Mouse (Mus musculus) midbrain, embryonic 10.5 days (tissue): ENCODE measurements around the gene Etv2. TPM values are rescaled to one million over a fixed set of nuclear protein-coding genes. Genes with fewer than 3 reads are reported as not detected.

Experiments
- DNase-seq: peaks from one replicate; pipeline ENCODE4 v3.0.0-alpha.2; 2017; ENCODE audit warnings: low spot score
- H3K27ac ChIP-seq: fragments of 300-500 bp; sonication (generic); replicated peaks from 2 replicates; pipeline ENCODE4 v1.5.1; 2016; ENCODE audit warnings: mild to moderate bottlenecking
- H3K27me3 ChIP-seq: fragments of 300-500 bp; sonication (generic); 2 replicates; pipeline ENCODE4 v1.6.1; 2016; ENCODE audit warnings: low read depth, mild to moderate bottlenecking; ENCODE audit not compliant: poor library complexity, severe bottlenecking
- H3K36me3 ChIP-seq: fragments of 300-500 bp; sonication (generic); 2 replicates; pipeline ENCODE4 v1.6.1; 2016; ENCODE audit warnings: mild to moderate bottlenecking, moderate library complexity
- H3K4me1 ChIP-seq: fragments of 300-500 bp; sonication (generic); 2 replicates; pipeline ENCODE4 v1.6.1; 2016
- H3K4me3 ChIP-seq: fragments of 300-500 bp; sonication (generic); 2 replicates; pipeline ENCODE4 v1.5.1; 2016; ENCODE audit warnings: mild to moderate bottlenecking, moderate library complexity
- H3K9me3 ChIP-seq: fragments of 300-500 bp; sonication (generic); replicated peaks from 2 replicates; pipeline ENCODE4 v1.6.1; 2016; ENCODE audit warnings: mild to moderate bottlenecking
- WGBS: fragments of 180-500 bp; shearing (Covaris S2); methylation state at CpG from one replicate; pipeline ENCODE4 v1.1.7; 2016; 5-methylcytosine and 5-hydroxymethylcytosine counted together
- polyA plus RNA-seq: library from polyadenylated mRNA; unstranded; fragments of >200 nt; fragmentation: Nextera tagmentation; extraction: Ambion mirVana; gene quantifications from 2 replicates; pipeline ENCODE4 v1.2.1, GENCODE M21; 2016

Etv2 gene
- polyA plus RNA-seq, 1 experiment from 2014 or later: not detected

DNA sequence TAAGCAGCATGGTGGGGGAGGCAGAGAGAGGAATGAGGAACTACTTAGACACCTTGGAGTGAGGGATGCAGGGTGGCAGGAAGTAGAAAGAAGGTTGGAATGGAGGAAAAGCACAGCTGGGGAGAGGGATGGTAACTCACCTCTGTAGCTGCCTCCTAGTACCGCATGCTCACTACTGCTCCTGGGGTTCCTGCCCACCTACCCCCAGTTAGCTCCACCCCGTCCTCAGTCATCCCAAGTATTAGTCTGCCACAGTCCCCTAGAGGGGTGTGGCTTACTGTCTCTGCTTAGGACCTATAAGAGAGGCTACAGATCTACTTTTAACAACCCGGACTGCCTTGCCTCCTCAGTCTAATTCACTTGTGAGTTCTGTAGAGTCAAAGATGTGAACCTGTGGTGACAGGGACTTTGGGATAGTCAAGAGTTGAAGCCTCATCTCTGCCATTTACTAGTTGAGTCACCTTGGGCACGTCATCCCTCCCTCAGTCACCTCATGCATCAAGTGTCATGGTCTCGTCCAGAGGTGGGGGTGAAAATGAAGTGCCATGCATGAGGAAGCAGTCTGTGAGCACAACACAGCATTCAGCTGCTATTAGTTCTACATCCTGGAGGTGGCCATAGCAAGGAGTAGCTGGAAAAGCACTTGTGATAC is 42.8 kb downstream of the Etv2 start:
- Histone ChIP-seq H3K36me3 (no peaks in the 10 kb centered on the region), H3K27me3 (no peaks in the 10 kb centered on the region), H3K27ac (no peak overlapping the region; the same call in 1 of the 2 replicates), H3K4me3 (no peak overlapping the region), H3K4me1 (peaks cover 16% of the 10 kb centered on the region), H3K9me3 (no peaks in the 10 kb centered on the region)
- DNase-seq: no peak
- WGBS: 63% methylated on average over 5 of the region's 5 CpGs

GRCm38 (mm10) chr7:30591605-30591951 is 44.1 kb downstream of the Etv2 start:
- Histone ChIP-seq H3K36me3 (peaks cover 3% of the 10 kb centered on the region), H3K9me3 (no peaks in the 10 kb centered on the region), H3K27me3 (no peaks in the 10 kb centered on the region), H3K4me3 (peak overlapping the region; percentile 16; the same call in 1 of the 2 replicates), H3K27ac (no peak overlapping the region), H3K4me1 (peaks cover 28% of the 10 kb centered on the region)
- DNase-seq: no peak
- 43% methylated on average over 4 of the region's 4 CpGs for WGBS

GRCm38 (mm10) chr7:30590927-30591604 is 44.6 kb downstream of the Etv2 start:
- H3K36me3 ChIP-seq: peaks cover 8% of the 10 kb centered on the region
- no peaks in the 10 kb centered on the region for H3K9me3 ChIP-seq
- DNase-seq: no peak
- 83% methylated on average over 9 of the region's 9 CpGs for WGBS
- H3K4me1 ChIP-seq: peaks cover 32% of the 10 kb centered on the region
- peak overlapping the region; percentile 16; the same call in 1 of the 2 replicates for H3K4me3 ChIP-seq
- H3K27me3 ChIP-seq: no peaks in the 10 kb centered on the region
- no peak overlapping the region for H3K27ac ChIP-seq

DNA sequence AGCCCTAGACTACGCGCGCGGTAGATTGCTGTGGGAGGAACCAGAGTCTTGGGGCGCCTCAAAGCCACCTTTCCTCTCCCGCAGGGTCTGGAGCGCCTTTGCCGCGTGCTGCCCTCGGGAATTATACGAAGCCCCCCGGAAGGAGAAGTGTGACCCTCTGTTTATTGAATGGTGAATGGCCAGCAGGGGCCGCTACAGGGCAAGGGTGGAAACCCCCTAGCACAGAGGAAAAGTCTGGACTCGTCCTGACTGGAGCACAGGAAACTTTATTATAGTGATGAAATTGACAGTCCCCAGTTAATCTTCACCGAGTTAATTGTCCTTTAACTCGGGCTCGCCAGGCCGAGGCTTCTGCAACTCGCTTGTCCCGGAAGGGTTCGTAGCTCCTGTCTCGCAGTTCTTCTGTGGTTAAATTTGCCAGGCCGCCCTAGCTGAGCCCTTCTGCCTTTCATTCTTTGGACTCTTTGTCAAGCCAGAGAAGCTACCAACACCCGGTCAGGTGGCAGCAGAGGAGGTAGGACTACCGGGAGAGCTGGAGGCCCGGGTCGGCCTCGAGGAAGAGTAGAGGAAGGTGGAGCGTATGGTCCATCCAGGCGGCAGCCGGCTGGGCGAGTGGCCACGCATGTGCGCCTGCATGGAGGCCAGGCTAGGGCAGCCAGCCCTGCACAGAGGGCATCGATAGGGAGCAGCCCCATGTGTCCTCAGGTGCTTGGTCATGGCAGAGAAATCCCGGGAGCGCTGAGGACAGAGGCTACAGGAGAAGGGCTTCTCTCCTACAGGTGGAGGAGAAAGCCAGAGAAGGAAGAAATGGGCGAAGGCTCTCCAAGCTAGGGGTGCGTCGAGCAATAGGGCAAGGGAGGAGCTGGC is 46.0 kb downstream of the Etv2 start:
- Histone ChIP-seq H3K4me3 (peak overlapping the region; percentile 99), H3K36me3 (peaks cover 22% of the 10 kb centered on the region), H3K4me1 (peaks cover 32% of the 10 kb centered on the region), H3K9me3 (no peaks in the 10 kb centered on the region), H3K27ac (peak overlapping the region; percentile 99), H3K27me3 (no peaks in the 10 kb centered on the region)
- peak; percentile 89 for DNase-seq
- WGBS: 32% methylated on average over 40 of the region's 40 CpGs

DNA sequence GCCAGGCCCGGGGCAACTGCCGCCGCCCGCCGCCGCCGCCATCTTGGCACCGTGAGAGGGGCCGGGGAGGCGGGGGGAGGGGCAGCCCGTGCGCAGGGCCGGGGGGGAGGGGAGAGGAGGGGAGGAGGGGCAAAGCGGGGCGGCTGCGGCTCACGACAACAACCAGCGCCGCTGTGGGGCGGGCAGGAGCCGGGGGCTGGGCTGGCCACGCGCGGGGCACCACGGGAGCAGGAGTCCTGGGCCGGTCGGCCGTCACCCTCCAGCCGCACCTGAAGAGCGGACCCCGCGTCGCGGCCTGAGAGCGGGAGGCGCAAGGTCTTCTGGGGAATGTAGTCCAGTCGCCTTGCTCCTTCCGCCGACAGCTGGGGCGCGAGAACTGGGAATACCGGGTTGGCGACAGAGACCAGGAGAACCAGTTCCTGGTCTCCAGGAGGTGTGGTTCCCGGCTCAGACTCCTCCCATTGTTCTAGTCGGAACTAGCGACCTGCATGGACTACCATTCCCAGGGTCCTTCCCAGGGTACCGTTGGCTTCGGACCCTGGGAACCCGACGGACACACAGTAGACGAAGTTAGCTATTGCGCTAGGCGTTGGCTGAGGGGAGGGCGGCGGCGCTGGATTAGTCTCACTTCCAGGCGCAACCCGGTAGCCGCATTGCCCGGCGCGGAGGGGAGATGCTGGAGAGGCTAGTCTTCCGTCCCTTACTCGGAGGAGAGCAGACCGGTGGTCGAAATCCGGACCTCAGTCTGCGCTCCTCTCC is 46.8 kb downstream of the Etv2 start, which contains the start of gene Kmt2b:
Gene Kmt2b, minus strand, starts transcription at position 51 of the 759 bp plus-strand sequence.
- Histone ChIP-seq H3K9me3 (no peaks in the 10 kb centered on the region), H3K4me1 (peaks cover 32% of the 10 kb centered on the region), H3K4me3 (peak within 1 kb of the TSS; percentile 99), H3K27ac (peak within 1 kb of the TSS; percentile 99), H3K27me3 (no peaks in the 10 kb centered on the region), H3K36me3 (peaks cover 30% of the 10 kb centered on the region)
- WGBS: under 1% methylated on average over 63 of the region's 68 CpGs
- peak; percentile 98 for DNase-seq

GRCm38 (mm10) chr7:30587842-30588667 is 47.6 kb downstream of the Etv2 start:
- peak overlapping the region; percentile 99 for H3K27ac ChIP-seq
- DNase-seq: no peak
- no peaks in the 10 kb centered on the region for H3K27me3 ChIP-seq
- peaks cover 32% of the 10 kb centered on the region for H3K4me1 ChIP-seq
- no peaks in the 10 kb centered on the region for H3K9me3 ChIP-seq
- under 1% methylated on average over 67 of the region's 67 CpGs for WGBS
- peaks cover 38% of the 10 kb centered on the region for H3K36me3 ChIP-seq
- peak overlapping the region; percentile 99 for H3K4me3 ChIP-seq

DNA sequence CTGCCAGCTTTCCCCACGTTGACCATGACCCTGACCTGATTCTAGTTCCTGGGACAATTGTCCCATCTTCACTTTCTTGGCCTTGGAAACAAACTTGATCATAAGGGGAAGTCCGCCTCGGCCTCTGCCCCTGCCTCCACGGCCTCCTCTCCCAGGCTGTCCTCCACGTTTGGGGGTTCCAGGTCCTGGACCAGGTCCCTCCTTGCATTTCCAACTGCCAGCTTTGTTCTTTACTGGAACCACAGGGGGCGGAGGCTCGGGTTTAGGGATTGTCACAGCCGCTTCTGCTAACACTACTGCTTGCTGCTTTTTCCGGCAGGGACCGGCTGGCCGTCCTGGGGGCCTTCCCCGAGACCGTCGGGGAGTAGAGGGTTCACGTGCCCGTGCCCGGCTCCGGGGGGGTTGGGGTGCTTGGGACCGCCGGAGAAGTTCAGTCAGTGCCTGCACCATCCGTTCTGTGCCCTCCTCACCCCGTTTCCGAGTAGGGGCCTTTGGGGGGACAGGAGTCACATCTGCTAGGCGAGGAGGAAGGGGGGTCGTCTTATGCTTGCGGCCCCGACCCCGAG is 49.1 kb downstream of the Etv2 start:
- H3K36me3 ChIP-seq: peaks cover 54% of the 10 kb centered on the region
- H3K4me3 ChIP-seq: peak overlapping the region; percentile 99
- peak overlapping the region; percentile 99; the same call in 1 of the 2 replicates for H3K27ac ChIP-seq

GRCm38 (mm10) chr7:30585170-30585569 is 50.5 kb downstream of the Etv2 start:
- Histone ChIP-seq H3K27me3 (no peaks in the 10 kb centered on the region), H3K4me1 (peaks cover 22% of the 10 kb centered on the region), H3K4me3 (no peak overlapping the region), H3K36me3 (peaks cover 67% of the 10 kb centered on the region), H3K27ac (no peak overlapping the region), H3K9me3 (no peaks in the 10 kb centered on the region)
- WGBS: 94% methylated on average over 7 of the region's 7 CpGs
- DNase-seq: no peak

More for the DNA sequence above, 49.1 kb downstream of the Etv2 start:
- Histone ChIP-seq H3K27me3 (no peaks in the 10 kb centered on the region), H3K4me1 (peaks cover 27% of the 10 kb centered on the region), H3K9me3 (no peaks in the 10 kb centered on the region)
- DNase-seq: no peak
- WGBS: 92% methylated on average over 28 of the region's 28 CpGs

GRCm38 (mm10) chr7:30584339-30584738 is 51.3 kb downstream of the Etv2 start:
- H3K27me3 ChIP-seq: no peaks in the 10 kb centered on the region
- peaks cover 16% of the 10 kb centered on the region for H3K4me1 ChIP-seq
- H3K36me3 ChIP-seq: peaks cover 75% of the 10 kb centered on the region
- H3K27ac ChIP-seq: no peak overlapping the region
- no peak for DNase-seq
- H3K4me3 ChIP-seq: no peak overlapping the region
- 95% methylated on average over 10 of the region's 10 CpGs for WGBS
- H3K9me3 ChIP-seq: no peaks in the 10 kb centered on the region
